Mouse (Mus musculus) thymus, adult 2 months (tissue): ENCODE data around the gene Secisbp2l. TPM values are rescaled to one million over a fixed set of nuclear protein-coding genes. Genes with fewer than 3 reads are reported as not detected.
A peak's percentile ranks its signal among the peaks of the same experiment; 100 is the strongest.

Experiments
- DNase-seq: peaks from one replicate; pipeline ENCODE4 v3.0.0; 2021
- H3K27ac ChIP-seq: fragments of 200-500 bp; 2 replicates; pipeline ENCODE4 v1.5.1; 2012; ENCODE audit warnings: low read length, control low read depth; ENCODE audit not compliant: control insufficient read depth, insufficient read depth
- H3K27me3 ChIP-seq: fragments of 200-500 bp; 2 replicates; pipeline ENCODE4 v1.6.1; 2012; ENCODE audit warnings: mild to moderate bottlenecking, low read length, moderate library complexity, mixed read lengths; ENCODE audit not compliant: control insufficient read depth, insufficient read depth
- H3K36me3 ChIP-seq: fragments of 200-500 bp; 2 replicates; pipeline ENCODE4 v1.6.1; 2012; ENCODE audit warnings: mild to moderate bottlenecking, low read length, moderate library complexity; ENCODE audit not compliant: control insufficient read depth, insufficient read depth
- H3K4me1 ChIP-seq: fragments of 200-500 bp; replicated peaks from 2 replicates; pipeline ENCODE4 v1.6.1; 2012; ENCODE audit warnings: low read length; ENCODE audit not compliant: control insufficient read depth, insufficient read depth
- H3K4me3 ChIP-seq: fragments of 200-500 bp; 2 replicates; pipeline ENCODE4 v1.5.1; 2012; ENCODE audit warnings: mild to moderate bottlenecking, low read length, control low read depth, moderate library complexity; ENCODE audit not compliant: control insufficient read depth, insufficient read depth
- CTCF ChIP-seq: fragments of 200-500 bp; IDR thresholded peaks from 2 replicates; pipeline ENCODE4 v1.5.1; 2012; ENCODE audit warnings: mild to moderate bottlenecking, control low read depth, low read length, moderate library complexity, borderline replicate concordance; ENCODE audit not compliant: control insufficient read depth, poor library complexity, insufficient read depth; ENCODE audit errors: extremely low read depth
- POLR2A ChIP-seq: fragments of 200-500 bp; IDR thresholded peaks from 2 replicates; pipeline ENCODE4 v1.6.1; 2012; ENCODE audit warnings: mild to moderate bottlenecking, low read length, control low read depth, moderate library complexity; ENCODE audit not compliant: control insufficient read depth, poor library complexity, insufficient read depth; ENCODE audit errors: extremely low read depth
- WGBS: fragments of 180-500 bp; shearing (Covaris S2); methylation state at CpG from one replicate; pipeline ENCODE4 v1.1.7; 2018; 5-methylcytosine and 5-hydroxymethylcytosine counted together
- polyA plus RNA-seq: library from polyadenylated mRNA; depleted of rRNA; stranded (reverse); fragments of >200 nt; gene quantifications from 2 replicates; pipeline ENCODE4 v1.2.3, GENCODE M21; 2012

Secisbp2l gene
- polyA plus RNA-seq, 1 experiment, result 16.8 TPM

DNA sequence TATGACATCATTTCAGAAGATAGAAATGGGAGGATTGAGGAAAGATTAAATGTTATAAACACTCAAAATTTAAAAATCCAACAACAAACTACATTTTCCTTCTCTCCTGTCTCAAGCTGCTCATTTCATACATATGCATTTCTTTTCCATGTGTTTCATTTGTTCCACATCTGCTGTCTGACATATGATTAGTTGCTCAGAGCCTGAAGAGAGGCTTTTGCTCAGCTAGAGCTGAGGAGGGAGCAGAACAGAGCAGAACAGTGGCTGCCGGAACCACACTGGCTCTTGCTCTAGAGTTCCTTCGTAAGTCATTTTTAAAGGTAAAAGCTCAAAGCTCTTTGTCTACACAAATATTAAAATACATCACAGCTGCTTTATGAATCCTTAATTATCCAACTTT is 33.3 kb downstream of the Secisbp2l start:
- no peaks in the 10 kb centered on the region for H3K27me3 ChIP-seq
- H3K4me3 ChIP-seq, result no peak overlapping the region
- no peaks in the 10 kb centered on the region for H3K4me1 ChIP-seq
- peaks cover 71% of the 10 kb centered on the region for H3K36me3 ChIP-seq
- no peak overlapping the region for H3K27ac ChIP-seq
- TF ChIP-seq CTCF (no peak), POLR2A (no peak)
- no peak for DNase-seq
- 97% methylated on average over 2 of the region's 2 CpGs for WGBS

DNA sequence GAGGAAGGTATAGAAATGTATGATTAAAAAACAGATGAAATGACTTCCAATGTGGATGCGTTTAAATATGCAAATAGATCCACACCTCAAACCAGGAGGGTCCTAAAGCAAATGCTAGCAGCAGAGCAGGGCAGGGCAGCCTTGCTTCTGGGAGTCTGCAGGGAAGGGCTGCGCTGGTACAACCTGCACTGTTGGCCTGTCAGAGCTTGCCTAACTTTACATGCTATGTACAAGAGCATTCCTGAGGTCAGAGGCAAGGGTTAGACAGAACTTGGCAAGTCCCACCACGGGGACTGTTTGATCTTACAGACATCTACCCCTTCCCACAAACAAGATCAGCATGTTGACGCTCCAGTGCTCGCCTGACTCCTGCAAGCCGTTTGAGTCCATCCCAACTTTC is 43.3 kb downstream of the Secisbp2l start:
- no peak overlapping the region for H3K27ac ChIP-seq
- no peaks in the 10 kb centered on the region for H3K27me3 ChIP-seq
- no peak for DNase-seq
- 91% methylated on average over 6 of the region's 6 CpGs for WGBS
- peaks cover 16% of the 10 kb centered on the region for H3K4me1 ChIP-seq
- peaks cover 40% of the 10 kb centered on the region for H3K36me3 ChIP-seq
- H3K4me3 ChIP-seq, result no peak overlapping the region
- TF ChIP-seq CTCF (no peak), POLR2A (no peak)

DNA sequence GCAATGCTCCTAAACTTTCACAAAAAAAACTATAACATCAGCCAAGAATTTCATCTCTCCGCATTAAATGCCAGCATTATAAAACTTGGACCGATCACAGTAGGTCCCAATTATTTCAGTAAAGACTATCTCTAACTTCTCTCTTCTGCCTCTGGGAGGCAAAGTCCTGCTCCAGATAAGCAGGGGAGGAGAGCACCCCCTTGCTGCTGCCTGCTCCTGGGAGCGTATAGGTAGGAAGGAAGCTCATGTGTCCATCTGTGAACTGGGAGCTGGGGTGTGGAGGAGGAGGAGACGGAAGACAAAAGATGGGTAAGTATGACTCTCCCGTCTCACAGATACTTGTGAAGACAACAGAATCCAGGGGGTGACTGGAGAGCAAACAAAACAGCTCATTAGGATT is 44.0 kb downstream of the Secisbp2l start:
- 93% methylated on average over 5 of the region's 5 CpGs for WGBS

DNA sequence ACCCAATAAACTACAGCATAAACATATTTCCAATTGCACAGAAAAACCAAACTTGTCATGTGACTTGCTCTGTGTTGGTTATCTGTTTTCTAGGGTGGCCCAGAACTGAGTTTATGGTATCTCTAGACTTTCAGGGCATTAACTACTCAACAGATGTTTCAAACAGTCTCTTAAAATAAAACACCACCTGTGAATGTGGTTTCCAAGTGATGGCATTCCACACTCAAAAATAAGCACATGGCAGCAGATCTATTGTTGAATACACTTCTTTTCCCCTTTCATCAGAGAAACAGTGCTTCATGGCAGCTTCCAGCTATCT is 46.7 kb downstream of the Secisbp2l start:
- TF ChIP-seq POLR2A, result no peak
- no peak for TF ChIP-seq CTCF
- no peak for DNase-seq
- Histone ChIP-seq H3K4me1 (peaks cover 24% of the 10 kb centered on the region), H3K36me3 (peaks cover 16% of the 10 kb centered on the region), H3K4me3 (no peak overlapping the region), H3K27me3 (no peaks in the 10 kb centered on the region), H3K27ac (peak overlapping the region; percentile 67; the same call in 1 of the 2 replicates)

More for the DNA sequence above, 44.0 kb downstream of the Secisbp2l start:
- H3K27me3 ChIP-seq, result no peaks in the 10 kb centered on the region
- peaks cover 33% of the 10 kb centered on the region for H3K36me3 ChIP-seq
- no peak overlapping the region for H3K4me3 ChIP-seq
- DNase-seq, result no peak
- H3K27ac ChIP-seq, result no peak overlapping the region
- peaks cover 18% of the 10 kb centered on the region for H3K4me1 ChIP-seq
- TF ChIP-seq POLR2A (no peak), CTCF (no peak)

DNA sequence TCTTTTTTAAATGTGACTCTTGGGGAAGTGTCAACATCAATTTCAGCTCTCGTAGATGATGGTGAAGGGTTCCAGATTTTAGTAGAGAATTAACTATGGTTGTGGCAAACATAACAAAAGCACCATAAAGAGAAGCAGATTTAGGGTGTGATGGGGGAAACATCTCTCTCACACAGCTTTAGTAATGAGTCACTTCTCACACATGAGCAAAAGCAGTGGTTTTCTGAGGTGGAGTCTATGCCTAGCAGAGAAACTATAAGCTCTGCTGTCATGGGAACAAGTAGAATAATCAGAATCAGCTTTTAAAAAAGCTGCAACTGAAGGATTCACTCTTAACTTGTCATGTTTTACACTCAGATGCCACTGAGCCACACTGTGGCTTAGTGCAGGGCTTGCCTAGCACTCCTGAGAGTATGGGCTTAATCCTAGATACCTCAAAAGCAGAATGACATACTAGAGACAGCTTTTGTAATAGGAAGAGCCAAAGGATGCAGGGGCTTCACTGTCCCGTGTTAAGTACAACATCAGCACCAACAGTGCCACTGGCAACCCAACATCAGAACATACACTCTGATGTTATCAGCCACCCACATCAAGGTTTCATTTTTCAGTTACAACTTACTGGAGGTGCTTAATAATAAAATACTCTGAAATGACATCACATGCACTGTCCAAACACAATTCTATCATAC is 47.2 kb downstream of the Secisbp2l start:
- H3K27ac ChIP-seq, result no peak overlapping the region
- DNase-seq, result peak; percentile 10
- WGBS, result 31% methylated on average over 2 of the region's 2 CpGs
- no peak overlapping the region for H3K4me3 ChIP-seq
- H3K36me3 ChIP-seq, result peaks cover 13% of the 10 kb centered on the region
- H3K4me1 ChIP-seq, result peaks cover 24% of the 10 kb centered on the region
- no peaks in the 10 kb centered on the region for H3K27me3 ChIP-seq
- no peak for TF ChIP-seq POLR2A
- no peak for TF ChIP-seq CTCF

DNA sequence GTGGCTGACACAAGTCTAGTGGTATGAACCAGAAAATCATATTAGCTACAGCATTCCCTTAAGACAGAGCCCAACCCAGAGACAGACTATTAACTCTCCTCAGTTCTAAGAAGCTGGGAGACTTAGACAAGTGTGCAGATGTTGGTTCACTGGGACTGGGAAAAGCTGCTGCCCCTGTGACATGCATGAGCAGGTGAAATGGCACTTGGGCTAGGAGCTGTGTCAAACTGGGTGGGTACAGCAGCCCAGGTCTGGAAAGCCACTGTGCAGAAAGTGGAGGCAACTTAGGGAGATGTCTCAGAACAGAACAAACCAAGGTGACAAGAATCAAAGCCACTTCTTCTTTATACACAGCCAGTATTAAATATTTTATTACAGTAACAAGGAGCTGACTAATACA is 47.9 kb downstream of the Secisbp2l start:
- no peak for TF ChIP-seq CTCF
- no peak for TF ChIP-seq POLR2A
- DNase-seq, result no peak
- no peak overlapping the region for H3K27ac ChIP-seq
- no peak overlapping the region for H3K4me3 ChIP-seq
- no peaks in the 10 kb centered on the region for H3K27me3 ChIP-seq
- H3K4me1 ChIP-seq, result peaks cover 24% of the 10 kb centered on the region
- H3K36me3 ChIP-seq, result peaks cover 6% of the 10 kb centered on the region
